Mouse (Mus musculus): ENCODE data around the gene Zfp866. TPM values are rescaled to one million over a fixed set of nuclear protein-coding genes. Genes with fewer than 3 reads are reported as not detected.

Zfp866 gene
- total RNA-seq, 2 experiments from 2014 or later, result 30.8 to 31.1 TPM

DNA sequence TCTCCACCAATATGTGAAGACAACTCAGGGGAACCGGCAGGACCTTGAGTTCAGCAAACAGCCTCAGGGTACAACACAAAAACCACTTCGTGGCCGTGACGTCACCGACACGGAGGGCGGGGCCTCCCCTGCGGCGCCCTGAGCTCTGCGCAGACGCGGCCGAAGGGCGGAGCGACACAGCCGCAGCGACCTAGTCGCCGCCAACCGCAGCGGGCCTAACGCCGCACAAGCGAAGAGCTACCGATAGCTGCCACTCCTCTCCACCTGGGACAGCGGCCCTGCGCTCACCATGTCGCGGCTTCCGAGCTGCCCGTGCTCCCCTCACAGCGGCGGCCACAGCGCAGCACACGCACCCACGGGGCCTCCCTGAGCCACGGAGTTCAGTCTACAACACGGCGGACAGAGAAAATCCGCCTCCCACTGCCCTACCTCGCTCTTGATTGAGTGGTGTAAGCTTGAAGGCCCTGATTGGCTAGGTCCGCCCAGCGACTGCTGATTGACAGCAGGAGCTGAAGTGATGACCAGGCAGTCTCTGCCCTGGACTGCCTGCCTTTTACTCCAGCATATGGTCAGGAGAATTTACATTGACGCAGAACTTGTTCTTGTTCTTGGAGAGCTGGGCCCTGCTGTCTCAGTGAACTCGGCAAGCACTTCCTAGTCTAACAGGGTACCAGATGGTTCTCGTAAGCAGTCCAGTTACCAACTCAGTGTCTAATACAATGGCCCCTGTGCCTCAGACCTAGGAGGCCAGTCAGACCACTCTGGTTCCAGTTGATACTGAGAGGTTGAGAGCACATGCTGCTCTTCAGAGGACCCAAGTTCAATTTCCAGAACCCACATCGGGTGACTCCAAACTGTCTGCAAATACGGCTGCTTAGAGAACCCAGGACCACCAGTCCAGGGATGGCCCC is 41.2 kb downstream of the Zfp866 start, which contains the start of gene Zfp963:
TSS of gene Zfp963 (minus strand) at position 427 of the 911 bp plus-strand sequence.
- DNase-seq (ENCODE audit: extremely low spot score in 1 of 2, low spot score in 2 of 2), result peak; percentile 91 to 95
- intact Hi-C loops (cut with DNase I), result no loop called here

DNA sequence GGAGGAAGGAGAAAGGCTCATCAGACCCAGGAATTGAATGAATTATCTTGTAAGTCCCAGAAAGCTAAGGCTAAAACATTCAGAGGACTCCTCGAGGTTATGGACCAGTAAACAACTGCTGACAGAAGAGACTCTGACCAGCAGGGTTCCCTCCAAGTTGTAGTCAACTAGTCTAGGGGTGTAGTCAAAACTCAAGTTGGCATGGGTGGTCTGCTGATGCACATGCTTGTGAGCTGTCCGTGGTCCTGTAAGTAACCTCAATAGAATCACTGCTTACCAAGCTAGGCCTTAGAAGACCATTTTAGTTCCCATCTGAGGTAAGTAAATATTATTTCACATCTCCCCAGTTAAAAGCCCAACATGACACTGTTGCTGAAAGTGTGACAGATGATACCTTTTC is 49.7 kb downstream of the Zfp866 start:
- intact Hi-C loops (cut with DNase I), result no loop called here
- no peak for DNase-seq (ENCODE audit: extremely low spot score in 1 of 2, low spot score in 2 of 2)

DNA sequence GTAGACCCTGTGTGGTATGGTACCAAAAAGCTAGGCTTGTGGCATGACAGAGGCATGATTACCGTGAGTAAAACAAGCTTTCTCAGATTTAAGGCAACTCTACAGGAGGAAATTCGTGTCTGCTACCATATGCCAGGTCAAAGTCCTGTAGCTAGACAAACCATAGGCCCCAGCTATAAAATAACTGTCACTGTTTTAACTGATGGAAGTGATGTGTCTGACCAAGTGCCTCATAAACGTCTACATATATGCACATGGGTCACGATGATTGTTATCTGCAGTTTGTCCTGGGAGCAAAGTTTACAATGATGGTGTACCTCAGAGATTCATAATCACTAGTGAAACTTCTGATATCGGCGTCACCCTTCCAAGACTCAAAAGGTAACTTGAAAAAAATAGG is 50.2 kb downstream of the Zfp866 start:
- intact Hi-C loops (cut with DNase I), result no loop called here

DNA sequence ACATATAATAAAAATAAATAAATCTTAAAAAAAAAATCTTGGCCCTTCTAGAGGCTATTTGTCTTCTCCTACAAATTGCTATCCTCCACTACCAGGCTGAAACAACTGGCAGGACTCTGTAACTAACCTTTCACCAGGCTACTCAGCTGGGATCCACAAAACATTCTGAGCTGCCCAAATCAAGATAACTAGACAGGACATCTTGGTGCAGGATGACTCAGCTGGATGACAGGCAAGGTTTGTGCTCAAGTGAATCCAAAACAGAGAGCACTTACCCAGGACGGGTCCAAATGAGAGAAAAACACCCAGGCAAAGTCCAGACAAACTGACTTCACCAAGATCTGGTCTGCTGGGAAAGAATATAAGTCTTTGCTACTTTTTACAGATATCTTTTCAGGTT is 55.5 kb downstream of the Zfp866 start:
- intact Hi-C loops (cut with DNase I), result no loop called here

More for the DNA sequence above, 50.2 kb downstream of the Zfp866 start:
- no peak for DNase-seq (ENCODE audit: extremely low spot score in 1 of 2, low spot score in 2 of 2)

DNA sequence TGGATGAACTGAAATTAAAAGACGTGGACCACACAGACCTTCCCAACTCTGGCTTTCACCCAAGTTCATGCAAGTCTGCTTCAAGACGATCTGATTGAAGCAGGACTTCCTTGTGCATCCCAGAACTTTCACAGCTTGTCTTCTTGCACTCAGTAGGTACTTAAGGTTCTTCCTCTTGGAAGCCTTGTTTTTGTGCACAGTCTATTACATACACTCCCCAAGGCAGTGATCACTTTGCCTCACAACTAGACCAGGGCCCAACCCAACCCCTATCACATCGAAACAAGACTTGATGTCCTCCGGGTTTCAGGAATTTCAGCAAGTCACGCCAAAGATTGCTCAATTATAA is 73.8 kb downstream of the Zfp866 start:
- DNase-seq (ENCODE audit: extremely low spot score in 1 of 2, low spot score in 2 of 2), result no peak
- intact Hi-C loops (cut with DNase I), result no loop called here

More for the DNA sequence above, 55.5 kb downstream of the Zfp866 start:
- DNase-seq (ENCODE audit: extremely low spot score in 1 of 2, low spot score in 2 of 2), result no peak

DNA sequence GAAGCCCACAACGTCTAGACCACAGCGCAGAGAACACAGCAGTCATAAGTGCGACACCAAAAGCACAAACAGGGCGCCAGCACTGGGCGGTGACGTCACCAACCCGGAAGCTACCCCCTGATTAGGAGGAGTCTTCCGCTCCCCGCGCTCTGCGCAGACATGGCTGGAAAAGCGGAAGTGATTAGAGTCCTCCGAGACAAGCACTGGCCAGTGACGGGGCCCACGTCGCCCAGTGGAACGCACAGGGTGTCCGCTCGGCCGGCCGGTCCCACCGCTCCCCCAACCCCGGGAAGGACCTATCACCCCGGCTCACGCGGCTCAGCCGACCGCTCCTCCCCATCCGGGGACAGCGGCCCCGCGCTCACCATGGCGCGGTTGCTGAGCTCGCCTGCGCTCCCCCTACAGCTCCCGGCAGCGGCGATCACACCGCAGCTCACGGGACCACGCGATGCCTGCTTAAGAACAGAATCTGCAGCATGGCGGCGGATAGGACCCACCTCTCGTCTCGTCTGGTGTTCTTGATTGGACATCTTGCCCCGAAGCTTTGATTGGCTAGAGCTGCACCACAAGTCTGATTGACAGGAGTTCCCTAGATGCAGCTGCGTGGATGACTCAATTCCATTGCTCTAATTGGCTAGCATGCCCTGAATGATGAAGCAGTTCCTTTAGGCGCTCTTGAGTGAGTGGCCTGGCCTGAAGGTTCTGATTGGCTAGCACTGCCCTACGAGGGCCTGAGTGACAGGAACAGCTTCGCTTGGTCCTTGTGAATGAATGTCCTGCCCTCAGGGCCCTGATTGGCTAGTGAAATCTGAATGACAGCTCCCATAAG is 74.4 kb downstream of the Zfp866 start:
- peak; percentile 96 to 99 for DNase-seq (ENCODE audit: extremely low spot score in 1 of 2, low spot score in 2 of 2)
- intact Hi-C loops (cut with DNase I), result loop anchor here (1.0 kb wide), 1 partner anchor 91 kb away; the partner anchor contains the start of gene Zfp868

DNA sequence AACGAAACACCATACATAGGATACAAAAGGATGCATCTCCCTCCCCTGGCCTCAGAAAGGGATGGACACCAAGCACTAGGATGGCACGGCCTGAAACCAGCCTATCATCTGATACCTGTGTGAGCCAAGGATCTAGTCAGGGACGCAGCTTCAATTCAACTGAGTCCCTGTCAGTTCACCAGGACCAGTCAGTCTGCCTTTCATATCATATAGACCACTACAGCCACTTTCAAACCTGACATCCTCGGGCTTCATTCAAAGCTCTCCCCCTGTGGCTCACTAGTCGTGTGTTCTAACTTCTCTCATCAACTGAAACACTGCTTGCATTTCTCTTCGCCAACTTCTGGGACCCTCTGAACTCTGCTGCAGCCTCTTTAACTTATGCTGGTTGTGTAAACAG is 75.6 kb downstream of the Zfp866 start:
- intact Hi-C loops (cut with DNase I), result no loop called here
- DNase-seq (ENCODE audit: extremely low spot score in 1 of 2, low spot score in 2 of 2), result no peak

DNA sequence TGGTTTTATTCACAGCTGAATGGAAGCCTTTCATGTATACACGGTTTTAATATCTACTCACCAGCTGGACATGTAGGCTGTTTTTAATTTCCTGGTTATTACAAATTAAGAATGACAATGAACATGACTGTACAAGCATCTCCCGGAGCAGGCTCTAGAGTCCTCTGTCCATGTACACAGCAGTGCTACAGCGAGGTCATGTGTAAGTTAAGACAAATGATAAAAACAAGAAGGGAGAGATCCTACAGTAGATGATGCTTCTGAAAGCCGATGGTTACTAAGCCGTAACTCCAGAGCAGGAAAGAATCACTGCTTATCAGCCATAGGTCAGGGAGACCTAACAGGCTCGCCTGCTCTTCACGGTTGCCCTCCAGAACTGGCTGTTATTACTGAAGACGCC is 77.5 kb downstream of the Zfp866 start:
- DNase-seq (ENCODE audit: extremely low spot score in 1 of 2, low spot score in 2 of 2), result no peak
- intact Hi-C loops (cut with DNase I), result no loop called here

Other genes starting within 250 kb of the Zfp866 start
- gene Zfp868, start 165.6 kb downstream of the Zfp866 start, total RNA-seq (2021), result 10 to 100 TPM; 17.3 to 18.6 TPM
- 1 to 10 TPM; 3.1 to 3.5 TPM for gene Zfp964, start 136.7 kb downstream of the Zfp866 start, total RNA-seq (2021)
- gene Zfp869, start 80.5 kb downstream of the Zfp866 start, total RNA-seq (2021), result 10 to 100 TPM; 16.8 to 17.1 TPM
- gene Zfp963, start 41.2 kb downstream of the Zfp866 start, total RNA-seq (2021), result 1 to 10 TPM; 3.9 to 4.5 TPM
- 1 to 10 TPM in 1 of 2 experiments, not detected in 1; 2.8 TPM for gene Gm20422, start 16.3 kb downstream of the Zfp866 start, total RNA-seq (2021)
- gene Atp13a1, start within 50 bp of the Zfp866 start, total RNA-seq (2021), result 10 to 100 TPM; 44.8 to 48.2 TPM
- gene Gmip, start 17.5 kb upstream of the Zfp866 start, total RNA-seq (2021), result 10 to 100 TPM; 30.6 to 31.6 TPM
- 1 to 10 TPM; 1.9 to 2.2 TPM for gene Lpar2, start 31.3 kb upstream of the Zfp866 start, total RNA-seq (2021)
- 10 to 100 TPM; 20.6 to 25.4 TPM for gene Pbx4, start 41.3 kb upstream of the Zfp866 start, total RNA-seq (2021)
- 1 to 10 TPM; 2.5 to 2.6 TPM for gene Cilp2, start 96.5 kb upstream of the Zfp866 start, total RNA-seq (2021)
- under 1 TPM; 0.26 to 0.53 TPM for gene Tssk6, start 111.0 kb upstream of the Zfp866 start, total RNA-seq (2021)
- gene Ndufa13, start 111.4 kb upstream of the Zfp866 start, total RNA-seq (2021), result 100 to 1,000 TPM; 111 to 119 TPM
- gene Yjefn3, start 111.5 kb upstream of the Zfp866 start, total RNA-seq (2021), result 10 to 100 TPM; 16.9 to 17.5 TPM
- 10 to 100 TPM; 24.8 to 30.0 TPM for gene Gatad2a, start 205.2 kb upstream of the Zfp866 start, total RNA-seq (2021)

All from left cerebral cortex, postnatal 10 days (tissue).